Mouse (Mus musculus): ENCODE measurements around the gene Calcoco1.

Gene Calcoco1

DNA sequence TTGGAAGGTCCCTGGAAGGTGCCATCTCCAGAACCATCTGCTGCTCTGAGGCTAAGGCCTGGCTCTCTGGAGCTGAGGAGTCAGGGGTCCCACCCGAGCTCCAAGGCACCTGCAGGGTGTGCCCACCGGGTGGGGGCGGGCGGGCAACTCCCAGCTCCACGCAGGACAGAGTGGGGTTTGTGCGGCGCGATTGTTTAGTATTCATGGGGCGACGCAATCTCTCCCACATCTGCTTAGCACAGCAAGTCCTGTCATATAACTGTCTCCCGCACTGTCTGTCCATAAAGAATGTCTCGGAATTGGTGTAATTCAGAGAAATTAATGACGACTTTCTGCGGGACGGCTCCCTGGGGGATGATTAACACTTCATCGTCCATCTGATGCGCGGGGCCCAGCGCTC is 15.1 kb upstream of the Calcoco1 start:
- no peak for DNase-seq (ENCODE audit: low read depth)

DNA sequence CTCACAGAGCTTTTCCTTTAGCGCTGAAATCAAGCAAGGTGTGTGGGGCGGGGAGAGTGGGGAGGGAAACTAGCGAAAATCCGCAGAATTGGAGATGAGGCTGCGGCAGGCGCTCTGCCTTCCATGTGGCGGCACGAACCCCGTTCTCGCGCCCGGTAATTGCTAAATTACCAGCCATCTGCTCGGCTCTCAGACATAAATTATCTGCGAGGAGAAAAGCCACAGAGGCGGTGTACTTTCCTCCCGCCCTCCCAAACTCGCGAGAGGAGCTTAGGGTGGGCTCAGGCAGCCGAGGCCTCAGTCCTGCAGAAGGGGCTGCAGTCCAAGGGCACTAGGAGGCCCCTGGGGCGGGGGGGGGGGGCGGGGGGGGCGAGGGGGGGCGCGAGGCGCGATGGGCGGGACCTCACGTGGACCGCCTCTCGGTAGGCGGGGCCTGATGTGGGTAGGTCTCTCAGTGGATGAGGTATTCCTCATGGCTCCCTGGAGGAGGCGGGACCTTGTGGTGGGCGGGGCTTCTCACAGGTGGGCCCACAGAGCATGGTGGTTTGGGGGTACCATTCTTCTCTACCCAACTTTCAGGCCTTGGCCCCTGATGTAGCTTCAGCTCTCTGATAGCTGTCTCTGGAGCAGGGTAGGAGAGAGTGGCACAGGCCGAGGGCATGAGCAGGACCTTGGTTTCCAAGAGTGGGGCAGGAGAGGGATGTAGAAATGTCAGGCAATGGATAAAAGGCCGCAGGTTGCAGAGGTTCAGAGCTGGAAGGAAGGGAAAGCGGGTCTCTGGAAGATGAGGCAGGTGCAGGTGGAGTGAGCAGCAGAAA is 14.4 kb upstream of the Calcoco1 start:
- no peak for DNase-seq (ENCODE audit: low read depth)

DNA sequence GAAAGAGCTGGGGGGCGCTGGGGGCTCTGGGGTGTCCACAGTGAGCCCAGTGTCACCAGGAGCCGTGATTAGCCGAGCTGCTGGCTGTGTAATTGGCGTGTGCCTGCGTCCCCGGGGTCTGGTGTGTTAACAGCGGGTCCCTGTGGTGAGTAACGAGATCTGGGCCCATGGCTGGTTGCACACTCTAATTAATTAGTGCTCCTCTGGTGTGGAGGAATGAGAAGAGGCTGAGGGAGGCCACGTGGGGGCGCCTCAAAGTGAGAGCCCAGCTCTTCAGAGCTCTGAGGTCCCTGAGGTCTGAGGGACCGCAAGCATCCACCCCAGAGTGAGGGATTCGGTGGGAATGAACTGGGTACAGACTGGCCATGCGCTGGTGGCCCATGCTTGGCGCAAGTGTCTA is 13.1 kb upstream of the Calcoco1 start:
- no peak for DNase-seq (ENCODE audit: low read depth)

DNA sequence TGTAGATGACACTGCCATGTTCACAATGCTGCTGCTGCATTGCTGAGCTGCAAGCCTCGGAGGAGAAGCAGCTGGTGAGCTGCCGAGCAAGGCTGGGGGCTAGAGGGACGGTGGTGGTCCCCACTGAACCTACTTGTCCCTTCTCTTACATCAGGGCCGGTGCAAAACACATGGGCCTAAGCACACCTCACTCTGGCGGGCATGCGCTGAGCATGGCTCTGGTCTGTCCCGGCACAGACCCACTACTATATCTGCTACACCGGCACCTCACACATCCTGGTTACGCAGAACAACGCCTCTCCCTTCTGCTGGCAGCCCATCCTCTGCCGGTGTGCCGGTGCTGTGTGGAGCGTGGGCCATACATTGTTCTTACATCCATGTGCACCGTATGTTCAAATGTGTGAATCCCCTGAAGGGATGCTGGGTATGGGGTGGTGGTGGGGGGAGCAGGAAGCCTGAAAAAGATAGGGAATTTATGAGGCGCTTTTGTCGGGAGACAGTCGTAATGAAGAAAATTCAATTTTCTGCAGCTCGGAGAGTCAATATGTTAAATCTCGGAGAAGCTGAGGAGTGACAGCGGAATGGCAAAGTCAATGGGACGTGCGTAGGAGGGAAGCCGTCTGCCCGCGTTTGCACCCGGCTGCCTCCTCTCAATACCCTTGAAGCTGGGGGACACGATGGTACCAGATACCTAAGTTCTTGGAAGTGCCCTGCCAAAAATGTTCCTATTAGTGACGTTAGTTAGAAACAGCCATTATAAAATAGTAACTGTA is 12.0 kb upstream of the Calcoco1 start:
- DNase-seq (ENCODE audit: low read depth), result no peak

DNA sequence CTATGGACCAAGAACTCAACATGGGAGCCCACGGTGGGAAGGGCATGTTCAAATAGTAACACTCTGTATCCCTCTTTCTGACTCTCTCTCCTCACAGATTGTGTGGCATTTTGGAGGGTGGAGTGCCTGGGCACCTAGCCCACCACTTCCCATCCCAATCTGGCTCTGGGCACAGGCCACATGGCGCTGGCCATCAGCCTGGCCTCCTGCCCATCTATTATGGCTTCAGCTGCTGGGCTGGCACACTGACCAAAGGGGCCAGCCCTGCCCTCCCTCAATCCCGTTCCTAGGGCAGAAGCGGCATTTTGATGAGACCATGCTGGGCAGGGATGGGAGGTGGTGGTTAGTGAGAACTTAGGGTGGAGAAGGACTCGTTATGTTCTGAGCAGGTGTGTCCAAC is 11.3 kb upstream of the Calcoco1 start:
- DNase-seq (ENCODE audit: low read depth), result no peak

DNA sequence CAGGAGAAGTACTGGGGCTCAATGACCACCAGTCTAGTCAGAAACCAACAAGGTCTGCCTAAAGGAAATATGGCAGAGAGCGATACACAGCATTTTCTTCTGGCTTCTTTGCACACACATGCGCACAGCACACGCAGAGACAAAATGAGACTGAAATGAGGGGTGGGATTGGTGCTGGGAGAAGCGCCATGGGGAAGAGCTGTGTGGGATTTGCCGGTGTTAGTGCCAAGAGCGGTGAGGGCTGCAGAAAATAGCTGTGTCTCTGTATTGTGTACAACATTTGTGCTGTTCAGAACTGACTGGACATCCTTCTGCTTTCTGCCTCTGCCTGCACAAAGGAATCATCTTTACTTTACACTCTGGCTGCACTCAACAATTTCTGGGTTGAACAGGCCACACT is 10.4 kb upstream of the Calcoco1 start:
- DNase-seq (ENCODE audit: low read depth), result no peak

DNA sequence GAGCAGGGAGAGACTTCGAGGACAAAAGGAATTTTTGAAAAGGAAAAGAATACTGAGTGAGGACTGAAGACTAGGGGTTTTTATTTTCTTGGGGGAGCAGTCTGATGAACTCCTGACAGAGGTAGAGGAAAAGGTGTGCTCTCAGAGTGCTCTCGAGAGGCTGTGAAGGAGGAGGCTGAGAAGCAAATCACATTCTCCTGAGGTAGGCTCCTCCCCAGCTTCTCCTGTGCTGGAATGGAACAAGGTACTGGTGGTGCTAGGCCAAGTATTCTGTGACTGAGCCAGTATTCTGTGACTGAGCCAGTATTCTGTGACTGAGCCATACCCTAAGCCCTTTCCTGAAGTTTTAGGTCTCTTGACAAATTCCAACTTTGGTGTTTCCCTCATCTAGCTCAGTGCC is 6.0 kb upstream of the Calcoco1 start:
- DNase-seq (ENCODE audit: low read depth), result no peak

DNA sequence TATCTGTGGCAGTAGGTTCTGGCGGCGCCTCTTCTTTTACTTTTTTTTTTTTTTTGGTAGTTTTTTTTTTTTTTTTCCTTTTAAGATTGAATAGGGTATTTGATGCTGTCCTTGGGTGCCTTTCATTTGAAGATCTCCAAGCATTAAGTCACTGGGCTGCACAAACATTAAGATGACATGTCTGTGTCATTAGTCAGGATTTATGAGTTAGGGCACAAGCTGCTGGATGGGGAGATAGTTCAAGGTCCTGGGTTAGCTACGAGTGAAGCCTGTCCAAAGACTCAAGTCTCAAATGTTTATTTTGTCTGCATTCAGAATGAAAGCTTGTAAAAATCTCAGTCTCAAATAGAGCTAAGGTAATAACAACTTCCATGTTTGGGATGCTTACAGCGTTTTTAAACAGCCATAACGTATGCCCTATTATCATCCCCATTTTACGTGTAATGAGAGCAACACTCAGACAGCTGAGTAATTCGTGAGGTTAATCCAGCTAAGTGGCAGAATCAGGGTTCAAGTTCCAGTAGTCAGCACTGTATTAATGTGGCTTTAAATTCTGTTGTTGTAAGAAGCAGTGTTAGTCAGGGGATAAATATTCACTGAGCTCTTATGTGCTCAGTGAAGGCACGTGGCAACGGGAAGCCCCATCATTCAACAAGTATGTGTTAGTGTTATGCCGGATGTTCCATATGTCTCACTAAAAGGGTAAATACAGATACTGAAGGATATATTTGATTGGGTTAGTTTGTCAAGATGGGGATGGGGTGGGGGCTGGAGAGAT is 1.6 kb upstream of the Calcoco1 start:
- DNase-seq (ENCODE audit: low read depth), result no peak

DNA sequence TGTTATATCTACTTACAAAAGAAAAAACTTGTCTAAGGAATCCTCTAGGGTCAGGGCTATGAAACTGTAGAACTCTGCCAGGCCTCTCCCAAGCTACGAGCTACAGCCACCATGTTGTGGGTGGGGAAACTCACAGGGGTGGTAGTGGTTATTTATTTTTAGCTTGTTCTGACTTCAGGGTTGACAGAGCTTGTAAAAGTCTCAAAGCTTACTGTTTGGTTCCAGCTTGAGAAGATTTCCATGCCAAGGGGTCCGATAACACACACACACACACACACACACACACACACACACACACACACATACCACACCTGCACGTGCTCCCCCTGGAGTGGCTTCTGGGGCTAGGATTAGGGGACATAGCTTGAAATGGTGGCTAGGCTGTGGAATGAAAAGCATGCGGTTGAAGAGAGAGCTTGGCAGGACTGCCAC is 538 bp upstream of the Calcoco1 start:
- DNase-seq (ENCODE audit: low read depth), result no peak

DNA sequence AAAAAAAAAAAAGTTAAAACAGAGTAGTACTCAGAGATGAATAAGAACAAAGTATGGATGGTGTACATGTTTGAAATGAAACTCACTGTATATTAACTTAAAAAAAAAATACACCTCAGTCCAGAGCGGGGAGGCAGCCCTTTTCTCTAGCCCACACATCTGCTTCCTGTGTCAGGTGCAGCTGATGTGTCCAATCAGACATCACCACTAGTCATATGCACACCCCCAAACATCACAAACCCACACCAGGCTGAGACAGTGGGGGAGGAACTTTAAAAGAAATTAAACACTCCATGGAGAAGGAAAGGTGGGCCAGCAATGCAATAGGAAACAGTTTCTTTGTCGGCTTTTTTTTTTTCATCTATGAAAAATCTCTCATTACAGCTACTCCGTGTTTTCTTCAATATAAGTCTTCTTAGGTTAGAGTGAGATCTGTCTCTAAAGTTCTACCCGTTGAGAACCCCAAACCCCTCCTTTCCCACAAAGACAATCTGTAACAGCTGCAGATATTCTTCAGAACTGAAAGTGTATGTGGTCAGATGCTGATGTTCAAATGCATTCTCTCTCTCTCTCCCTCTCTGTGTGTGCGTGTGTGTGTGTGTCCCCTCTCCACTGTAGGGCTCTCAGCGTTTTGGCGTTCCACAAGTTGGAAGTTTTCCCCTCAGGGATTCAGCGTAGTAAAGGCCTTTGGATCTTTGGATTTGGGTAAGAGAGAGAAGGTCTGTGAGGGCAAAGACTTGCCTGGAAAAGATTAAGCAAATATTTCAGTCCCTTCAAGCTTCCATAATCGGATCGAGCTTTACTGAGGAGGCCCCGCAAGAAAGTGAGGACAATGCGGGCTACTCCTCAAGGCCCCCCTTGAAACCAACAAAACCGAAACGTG is 721 bp downstream of the Calcoco1 start:
- DNase-seq (ENCODE audit: low read depth), result peak; percentile 69

DNA sequence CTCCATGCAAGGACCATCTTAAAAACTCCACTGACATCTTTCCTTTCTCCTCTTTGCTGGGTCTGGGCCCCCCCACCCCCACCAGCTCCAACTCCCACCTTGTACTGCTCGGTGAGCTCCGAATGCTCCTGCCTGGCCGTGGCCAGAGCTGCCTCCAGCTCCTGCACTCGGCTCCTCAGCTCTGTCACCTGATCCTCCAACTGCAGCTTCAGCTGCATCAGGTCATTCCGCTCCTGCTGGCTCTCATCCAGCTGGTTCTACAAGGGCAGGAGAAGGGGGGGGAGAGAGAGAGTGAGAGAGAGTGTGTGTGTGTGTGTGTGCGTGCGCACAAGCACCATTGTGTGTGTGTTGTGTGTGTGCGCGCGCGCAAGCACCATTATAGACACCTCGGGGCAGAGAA is 5.8 kb downstream of the Calcoco1 start:
- no peak for DNase-seq (ENCODE audit: low read depth)

DNA sequence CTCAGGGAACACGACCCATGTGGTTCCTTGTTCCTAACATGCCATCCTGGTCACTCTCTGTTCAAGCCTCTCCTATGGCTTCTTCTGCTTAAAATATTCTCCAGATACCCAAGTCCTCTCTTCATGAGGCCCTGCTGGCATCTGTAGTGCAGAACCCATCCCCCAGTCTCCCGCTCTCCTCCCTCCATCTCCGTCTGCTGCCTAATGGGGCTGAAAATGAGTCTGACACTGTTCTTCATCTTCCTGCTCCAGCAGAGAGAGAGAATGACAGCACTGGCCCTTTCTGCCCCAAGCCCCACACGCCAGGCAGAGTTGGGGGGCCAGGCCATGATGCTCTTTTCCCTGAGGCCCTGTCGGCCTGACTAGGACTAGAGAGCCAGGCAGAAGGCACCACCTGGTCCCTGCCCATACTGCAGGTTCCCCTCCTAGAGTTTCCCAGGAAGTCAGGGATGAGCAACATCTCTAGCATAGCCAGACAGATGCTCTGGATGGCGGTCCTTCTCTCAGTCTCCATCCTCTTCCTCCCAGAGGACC is 14.2 kb downstream of the Calcoco1 start:
- no peak for DNase-seq (ENCODE audit: low read depth)

DNA sequence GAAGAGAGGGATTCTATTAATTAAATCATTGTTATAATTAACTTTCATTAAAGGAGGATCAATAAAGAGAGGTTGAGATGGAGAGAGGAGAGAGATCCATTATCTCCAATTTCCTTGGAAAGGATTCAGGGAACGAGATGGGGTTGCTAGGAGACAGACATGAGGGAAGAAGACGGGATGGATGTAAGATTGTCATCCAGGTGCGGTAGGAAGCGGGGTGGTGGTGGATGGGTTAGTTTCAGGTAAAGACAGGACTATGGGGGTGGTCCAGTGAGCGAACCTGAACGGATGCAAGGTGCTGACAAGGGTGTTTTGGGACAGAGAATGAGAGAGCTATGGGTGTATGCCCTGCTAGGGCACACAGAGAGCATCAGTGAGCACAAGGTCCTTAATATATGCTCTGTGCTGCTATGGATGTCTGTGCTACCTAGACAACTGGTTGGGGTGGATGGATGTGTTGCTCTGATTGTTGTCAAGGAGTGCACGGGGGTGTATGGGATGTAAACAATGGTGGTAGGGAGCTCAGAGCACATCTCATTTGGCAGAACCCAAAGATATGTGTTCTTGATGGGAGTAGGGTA is 16.0 kb downstream of the Calcoco1 start:
- no peak for DNase-seq (ENCODE audit: low read depth)

DNA sequence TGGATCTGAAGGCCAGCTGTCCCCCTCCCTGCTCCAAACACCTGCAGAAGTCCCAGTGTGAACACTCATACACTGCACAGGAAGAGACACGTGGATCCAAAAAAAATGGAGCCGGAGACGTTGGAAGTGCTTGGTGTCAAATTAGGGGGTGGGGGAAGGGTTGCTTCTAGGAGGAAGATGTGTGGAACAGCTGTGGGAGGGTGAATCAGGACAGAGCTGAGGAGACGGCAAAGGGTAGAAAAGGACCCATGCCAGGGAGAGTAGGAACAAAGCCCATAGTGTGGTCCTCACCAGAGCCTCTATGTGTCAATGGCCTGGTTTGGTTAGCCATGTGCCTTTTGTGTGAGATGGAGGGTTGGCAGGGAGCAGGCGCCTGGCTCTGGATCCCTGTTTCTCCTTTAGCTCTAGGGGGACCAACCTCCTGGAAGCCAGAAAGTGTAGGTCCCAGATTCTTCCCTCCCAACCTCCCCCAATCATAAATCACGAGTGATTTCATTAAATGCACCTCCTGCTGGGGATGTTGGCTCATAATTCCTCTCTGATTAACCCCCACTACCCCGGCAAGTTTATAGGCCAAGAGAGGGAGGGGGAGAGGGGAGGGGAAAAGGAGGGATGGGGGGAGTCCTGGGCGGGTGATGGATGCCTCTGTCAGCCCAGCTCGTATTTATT is 16.6 kb downstream of the Calcoco1 start:
- DNase-seq (ENCODE audit: low read depth), result no peak

DNA sequence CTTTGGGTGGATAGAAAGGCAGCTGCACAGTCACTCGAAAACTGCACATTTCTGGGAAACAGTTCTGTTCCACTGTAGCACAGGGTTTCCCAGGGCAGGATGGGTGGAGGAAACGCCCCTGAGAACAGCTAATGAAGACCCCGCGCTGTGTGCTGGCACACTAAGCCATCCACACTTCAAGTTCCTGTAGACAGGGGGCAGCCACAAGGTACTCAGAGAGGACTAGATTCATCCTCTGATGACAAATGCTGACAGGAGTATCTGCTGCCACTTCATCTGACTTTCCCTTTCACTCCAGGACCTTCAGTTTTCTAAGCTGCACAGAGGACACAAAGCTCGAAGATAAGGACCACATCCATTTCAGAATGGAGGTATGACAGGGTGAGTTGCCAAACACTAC is 17.2 kb downstream of the Calcoco1 start:
- no peak for DNase-seq (ENCODE audit: low read depth)

DNA sequence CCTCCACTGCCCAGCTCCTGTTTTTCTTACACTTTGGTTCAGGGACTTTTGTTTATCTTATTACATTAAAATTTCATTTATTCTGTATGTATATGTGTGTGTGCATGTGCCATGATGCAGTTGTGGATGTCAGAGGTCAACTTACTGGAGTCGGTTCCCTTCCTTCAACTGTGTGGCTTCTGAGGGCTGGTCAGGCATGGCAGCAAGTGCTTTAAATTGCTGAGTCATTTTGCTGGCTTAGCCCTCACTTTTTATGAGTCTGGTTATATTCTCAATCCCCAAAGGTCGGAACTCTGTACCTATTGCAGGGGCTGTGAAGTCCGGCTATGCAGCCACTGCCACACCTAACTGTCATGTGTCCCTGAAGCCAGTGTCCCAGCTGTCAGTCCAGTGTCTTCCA is 19.0 kb downstream of the Calcoco1 start:
- DNase-seq (ENCODE audit: low read depth), result no peak

DNA sequence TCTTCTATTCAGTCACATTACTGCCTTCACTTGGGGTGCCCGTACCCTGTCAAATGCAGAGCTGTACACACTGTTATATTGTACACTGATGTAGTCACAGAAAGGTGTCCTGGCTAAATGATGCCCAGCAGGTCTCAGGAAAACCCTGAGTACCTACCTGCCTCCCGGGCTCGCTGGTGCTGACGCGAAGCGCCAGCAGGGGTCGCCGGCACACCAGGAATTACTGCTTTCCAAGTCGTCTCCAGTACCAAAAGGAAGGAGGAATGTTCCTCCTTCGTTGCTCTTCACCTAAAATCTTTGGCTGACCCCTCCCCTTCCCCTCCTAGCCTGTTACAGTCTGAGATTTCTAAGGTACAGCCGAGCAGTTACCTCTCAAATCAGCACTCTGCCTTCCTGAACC is 23.8 kb downstream of the Calcoco1 start:
- peak; percentile 64 for DNase-seq (ENCODE audit: low read depth)

DNA sequence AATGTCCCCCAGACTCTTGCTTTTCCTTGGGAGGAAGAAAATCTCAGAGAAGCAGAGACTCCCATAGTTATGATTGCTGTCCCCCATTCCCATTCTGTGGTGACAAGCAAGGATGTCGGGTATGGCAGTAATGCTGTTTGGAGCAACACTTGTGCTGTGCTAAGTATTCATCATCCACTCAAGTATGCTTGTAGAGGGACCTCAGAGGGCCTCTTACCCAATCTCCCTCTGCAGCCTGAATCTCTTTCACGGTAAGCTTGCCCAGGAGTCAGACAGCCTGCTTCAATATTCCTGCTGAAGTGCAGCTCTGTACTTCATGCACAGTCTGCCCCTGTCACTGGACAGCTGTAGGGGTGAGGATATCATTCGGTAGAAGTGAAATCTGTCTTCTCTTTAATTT is 25.1 kb downstream of the Calcoco1 start:
- no peak for DNase-seq (ENCODE audit: low read depth)

DNA sequence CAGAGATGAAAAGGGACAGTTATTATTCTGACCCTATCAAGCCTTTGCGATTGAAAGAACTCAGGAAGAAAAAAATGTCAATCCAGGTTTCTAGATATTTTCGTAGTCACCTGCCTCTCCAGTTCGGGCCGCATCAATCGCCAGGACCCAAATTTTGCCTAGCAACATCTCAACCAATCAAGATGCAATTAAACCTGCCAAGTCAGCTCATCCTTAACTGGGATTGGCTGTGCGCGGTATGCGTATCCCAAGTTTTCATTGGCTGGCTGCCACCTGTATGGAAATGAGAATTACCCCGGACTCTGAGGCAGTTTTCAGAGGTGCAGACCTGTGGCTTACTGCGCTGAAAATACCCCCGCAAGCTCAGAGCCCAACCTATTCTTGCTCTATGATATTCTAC is 28.4 kb downstream of the Calcoco1 start:
- peak; percentile 20 for DNase-seq (ENCODE audit: low read depth)

DNA sequence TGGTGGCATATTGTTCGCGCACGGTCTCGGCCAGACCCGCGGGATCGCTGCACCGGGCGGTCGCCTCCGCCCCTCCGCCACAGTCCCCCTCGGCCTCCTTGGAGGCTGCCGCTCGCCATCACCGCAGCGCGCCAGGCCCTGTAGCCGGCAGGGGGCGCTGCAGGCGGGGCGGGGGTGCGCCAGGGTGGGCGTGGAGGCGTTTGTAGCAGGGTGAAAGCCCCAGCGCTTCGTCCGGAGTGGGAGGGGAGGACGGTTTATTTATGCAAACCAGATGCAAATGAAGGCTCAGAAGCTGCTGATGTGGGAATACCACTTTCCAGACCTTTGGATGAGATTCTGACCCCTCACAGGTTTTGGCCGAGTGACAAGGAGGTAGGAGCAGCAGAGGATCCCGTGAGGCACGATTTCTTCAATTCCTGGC is 29.0 kb downstream of the Calcoco1 start:
- DNase-seq (ENCODE audit: low read depth), result peak; percentile 60
